Mouse (Mus musculus) intestine, embryonic 15.5 days (tissue): Measurements from ENCODE around the gene Arpc5. TPM values are rescaled to one million over a fixed set of nuclear protein-coding genes. Genes with fewer than 3 reads are reported as not detected.

Experiments
- ATAC-seq: fragments of 200-750 bp; cut with Nextera tagmentation; 2 replicates; pipeline ENCODE4 v1.8.0; 2017; ENCODE audit warnings: moderate TSS enrichment, moderate library complexity
- H3K27ac ChIP-seq: fragments of 300-500 bp; sonication (generic); 2 replicates; pipeline ENCODE4 v1.5.1; 2015; ENCODE audit warnings: mild to moderate bottlenecking, inconsistent platforms
- H3K27me3 ChIP-seq: fragments of 300-500 bp; sonication (generic); replicated peaks from 2 replicates; pipeline ENCODE4 v1.6.1; 2015; ENCODE audit warnings: inconsistent platforms
- H3K36me3 ChIP-seq: fragments of 300-500 bp; sonication (generic); 2 replicates; pipeline ENCODE4 v1.6.1; 2015; ENCODE audit warnings: inconsistent platforms
- H3K4me1 ChIP-seq: fragments of 300-500 bp; sonication (generic); replicated peaks from 2 replicates; pipeline ENCODE4 v1.6.1; 2015; ENCODE audit warnings: inconsistent platforms
- H3K4me2 ChIP-seq: fragments of 300-500 bp; sonication (generic); replicated peaks from 2 replicates; pipeline ENCODE4 v1.6.1; 2015; ENCODE audit warnings: mild to moderate bottlenecking, inconsistent platforms
- H3K4me3 ChIP-seq: fragments of 300-500 bp; sonication (generic); replicated peaks from 2 replicates; pipeline ENCODE4 v1.5.1; 2015; ENCODE audit warnings: inconsistent platforms
- H3K9ac ChIP-seq: fragments of 300-500 bp; sonication (generic); 2 replicates; pipeline ENCODE4 v1.6.1; 2015; ENCODE audit warnings: inconsistent platforms
- H3K9me3 ChIP-seq: fragments of 300-500 bp; sonication (generic); 2 replicates; pipeline ENCODE4 v1.6.1; 2016; ENCODE audit warnings: inconsistent platforms
- WGBS: fragments of 180-500 bp; shearing (Covaris S2); methylation state at CpG from one replicate; pipeline ENCODE4 v1.1.7; 2015; 5-methylcytosine and 5-hydroxymethylcytosine counted together
- polyA plus RNA-seq: library from polyadenylated mRNA; unstranded; fragments of >200 nt; fragmentation: Nextera tagmentation; extraction: Ambion mirVana; gene quantifications from 2 replicates; pipeline ENCODE4 v1.2.1, GENCODE M21; 2015

Arpc5 gene
- polyA plus RNA-seq, 1 experiment from 2014 or later, result 358 TPM

DNA sequence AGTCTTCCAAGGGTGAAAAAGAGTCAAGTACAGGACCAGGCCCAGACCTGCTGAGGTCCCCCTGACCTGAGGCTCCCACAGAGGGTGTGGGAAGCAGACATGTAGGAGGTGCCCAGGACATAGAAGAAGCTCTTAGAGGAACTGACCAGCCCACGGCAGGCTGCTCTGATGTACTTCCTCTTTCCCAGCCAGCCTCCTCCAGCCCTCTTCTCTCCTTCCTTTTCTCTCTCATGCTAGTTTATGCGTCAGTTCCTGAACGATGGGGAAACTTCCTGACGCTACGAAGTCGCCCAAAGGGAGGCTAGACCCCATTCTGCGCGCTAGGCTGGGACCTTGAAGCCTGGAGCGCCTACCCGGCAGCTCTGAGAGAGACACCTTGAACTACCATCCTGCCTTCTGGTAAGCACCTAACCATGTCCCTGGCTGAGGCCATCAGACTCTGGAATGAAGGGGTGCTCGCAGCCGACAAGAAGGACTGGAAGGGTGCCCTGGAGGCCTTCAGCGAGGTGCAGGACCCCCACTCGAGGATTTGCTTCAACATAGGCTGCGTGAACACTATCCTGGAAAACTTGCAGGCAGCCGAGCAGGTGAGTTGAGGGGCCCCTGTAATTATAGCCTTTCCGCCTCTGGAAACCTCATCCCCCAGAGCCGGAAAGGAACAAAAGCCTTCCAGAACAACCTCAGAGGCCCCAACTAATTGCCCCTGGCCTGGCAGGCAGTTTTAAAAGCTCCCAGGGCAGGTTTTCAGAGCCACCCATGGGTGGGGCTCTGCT, 41.5 kb downstream of the Arpc5 start:
- peak; percentile 92 for ATAC-seq
- Histone ChIP-seq H3K9me3 (no peaks in the 10 kb centered on the region), H3K36me3 (no peaks in the 10 kb centered on the region), H3K4me2 (peak overlapping the region; percentile 41), H3K4me3 (no peak overlapping the region; the same call in 1 of the 2 replicates), H3K9ac (no peak overlapping the region), H3K4me1 (peaks cover 12% of the 10 kb centered on the region), H3K27me3 (no peaks in the 10 kb centered on the region), H3K27ac (peak overlapping the region; percentile 87)
- 54% methylated on average over 18 of the region's 18 CpGs for WGBS

DNA sequence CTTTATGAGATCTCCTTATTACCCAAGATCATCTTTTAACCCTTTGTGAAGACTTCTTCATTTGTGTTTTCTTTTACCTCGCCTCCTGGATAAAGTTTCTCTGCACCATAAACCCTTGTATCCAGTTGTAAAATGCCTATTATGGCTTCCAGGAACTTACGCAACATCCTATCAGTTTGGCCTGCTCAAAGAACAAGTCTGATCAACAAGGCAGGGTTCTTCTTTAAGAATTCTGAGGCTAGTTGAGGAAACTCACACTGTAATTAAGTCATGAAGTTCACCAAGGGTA, 42.0 kb downstream of the Arpc5 start:
- ATAC-seq, result no peak; the same call in 1 of the 2 replicates
- Histone ChIP-seq H3K27me3 (no peaks in the 10 kb centered on the region), H3K4me1 (peaks cover 12% of the 10 kb centered on the region), H3K4me3 (no peak overlapping the region; the same call in 1 of the 2 replicates), H3K27ac (peak overlapping the region; percentile 34; the same call in 1 of the 2 replicates), H3K9me3 (no peaks in the 10 kb centered on the region), H3K36me3 (no peaks in the 10 kb centered on the region), H3K9ac (no peak overlapping the region), H3K4me2 (no peak overlapping the region)
- 57% methylated on average over 2 of the region's 2 CpGs for WGBS

DNA sequence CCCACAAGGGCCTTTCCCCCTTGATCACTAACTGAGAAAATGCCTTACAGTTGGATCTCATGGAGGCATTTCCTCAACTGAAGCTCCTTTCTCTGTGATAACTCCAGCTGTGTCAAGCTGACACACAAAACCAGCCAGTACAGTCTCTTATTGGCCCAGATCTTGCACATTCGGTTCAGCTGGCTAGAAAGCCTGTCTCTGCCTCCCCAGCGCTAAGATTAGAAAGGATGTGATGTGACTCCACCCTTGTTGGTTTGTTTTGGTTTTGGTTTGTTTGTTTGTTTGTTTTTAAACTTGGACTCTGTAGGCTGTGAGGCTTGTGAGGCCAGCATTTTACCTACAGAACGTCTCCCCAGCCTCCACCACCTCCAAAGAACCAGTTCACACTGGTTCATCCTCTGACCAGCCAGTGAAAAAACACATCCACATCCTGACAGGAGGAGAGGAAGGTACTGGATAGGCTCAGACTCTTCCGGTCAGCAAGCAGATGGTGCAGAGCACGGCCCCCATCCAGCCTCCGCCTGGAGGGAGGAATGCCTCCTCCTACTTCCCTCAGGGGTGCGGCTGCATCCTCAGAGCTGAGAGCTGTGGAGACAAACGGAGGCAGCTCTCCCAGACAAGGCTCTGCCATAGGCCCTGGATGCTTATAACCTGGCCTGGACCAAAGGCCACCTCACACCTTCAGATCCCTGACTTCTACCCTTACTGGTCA, 43.4 kb downstream of the Arpc5 start:
- Histone ChIP-seq H3K4me2 (peak overlapping the region; percentile 24), H3K9ac (no peak overlapping the region), H3K9me3 (no peaks in the 10 kb centered on the region), H3K27ac (peak overlapping the region; percentile 44; the same call in 1 of the 2 replicates), H3K4me3 (no peak overlapping the region), H3K27me3 (no peaks in the 10 kb centered on the region), H3K4me1 (peaks cover 12% of the 10 kb centered on the region), H3K36me3 (no peaks in the 10 kb centered on the region)
- ATAC-seq, result peak; percentile 46
- WGBS, result 26% methylated on average over 8 of the region's 8 CpGs

DNA sequence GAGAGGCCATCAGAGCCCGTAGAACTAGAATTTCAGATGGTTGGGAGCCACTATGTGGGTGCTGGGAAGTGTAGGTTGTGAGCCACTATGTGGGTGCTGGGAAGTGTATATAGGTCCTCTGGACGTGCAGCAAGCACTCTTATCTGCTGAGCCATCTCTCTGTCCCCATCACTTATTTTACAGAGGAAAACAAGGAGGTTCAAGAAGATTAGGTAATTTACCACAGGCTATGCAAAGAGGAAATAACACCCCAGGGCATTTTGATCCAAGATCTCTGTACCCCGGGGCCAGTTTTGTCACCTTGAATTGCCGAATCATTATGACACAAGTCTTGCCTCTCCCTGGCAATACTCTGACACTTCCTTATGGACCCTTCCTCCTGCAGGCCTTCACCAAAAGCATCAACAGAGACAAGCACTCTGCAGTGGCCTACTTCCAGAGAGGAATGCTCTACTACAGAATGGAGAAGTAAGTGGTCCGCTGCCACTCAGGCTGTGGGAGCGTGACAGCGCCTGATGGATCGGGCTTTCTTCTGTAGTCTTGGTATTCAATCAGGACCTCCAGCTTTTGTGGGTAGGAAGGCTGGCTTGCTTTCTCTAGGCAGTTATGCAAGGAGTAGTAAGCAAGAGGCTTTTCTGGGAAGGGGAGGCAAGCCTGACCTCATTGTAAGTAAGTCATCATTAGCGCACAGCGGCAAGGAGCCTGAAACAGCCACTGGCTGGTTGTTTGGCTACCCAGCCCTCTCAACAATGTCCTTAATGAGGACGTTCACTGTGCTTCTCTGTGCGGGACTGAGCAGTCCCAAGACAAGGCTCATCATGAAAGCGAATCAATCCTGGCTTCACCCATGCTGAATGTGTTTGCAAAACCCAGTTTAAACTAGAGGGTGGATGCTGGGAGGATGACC, 44.4 kb downstream of the Arpc5 start:
- ATAC-seq, result no peak
- no peaks in the 10 kb centered on the region for H3K36me3 ChIP-seq
- H3K4me1 ChIP-seq, result peaks cover 21% of the 10 kb centered on the region
- no peak overlapping the region for H3K4me3 ChIP-seq
- WGBS, result 79% methylated on average over 13 of the region's 13 CpGs
- H3K27me3 ChIP-seq, result no peaks in the 10 kb centered on the region
- H3K9ac ChIP-seq, result no peak overlapping the region
- H3K9me3 ChIP-seq, result no peaks in the 10 kb centered on the region
- H3K4me2 ChIP-seq, result no peak overlapping the region
- no peak overlapping the region for H3K27ac ChIP-seq

DNA sequence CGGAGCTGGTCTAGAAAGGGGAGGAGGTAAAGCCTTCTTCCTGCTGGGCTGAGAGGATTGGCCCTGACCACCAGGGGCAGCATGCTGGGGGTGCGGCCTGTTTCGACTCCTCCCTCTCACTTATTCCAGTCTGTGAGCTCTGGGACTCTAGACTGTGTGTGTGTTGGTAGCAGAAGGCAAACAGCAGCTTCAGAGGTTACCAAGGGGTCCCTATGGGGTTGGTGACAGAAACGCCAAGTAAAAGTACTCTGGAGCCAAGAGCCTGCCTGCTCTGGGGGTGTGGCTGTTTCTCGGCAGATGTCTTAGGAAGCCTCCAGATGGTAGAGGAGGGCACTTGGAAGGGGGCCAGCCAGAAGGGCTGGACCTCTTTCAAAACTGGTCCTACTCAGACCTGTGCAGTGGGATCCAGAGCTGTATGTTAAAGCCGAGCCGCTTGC, 48.9 kb downstream of the Arpc5 start:
- Histone ChIP-seq H3K9ac (no peak overlapping the region), H3K9me3 (no peaks in the 10 kb centered on the region), H3K36me3 (no peaks in the 10 kb centered on the region), H3K27me3 (no peaks in the 10 kb centered on the region), H3K4me1 (peaks cover 13% of the 10 kb centered on the region), H3K4me2 (peak overlapping the region; percentile 37), H3K4me3 (0 out of 2 replicates have a peak overlapping the region, but pooled peaks have one; percentile 7), H3K27ac (peak overlapping the region; percentile 17; the same call in 1 of the 2 replicates)
- ATAC-seq, result peak; percentile 85
- WGBS, result 37% methylated on average over 7 of the region's 7 CpGs

DNA sequence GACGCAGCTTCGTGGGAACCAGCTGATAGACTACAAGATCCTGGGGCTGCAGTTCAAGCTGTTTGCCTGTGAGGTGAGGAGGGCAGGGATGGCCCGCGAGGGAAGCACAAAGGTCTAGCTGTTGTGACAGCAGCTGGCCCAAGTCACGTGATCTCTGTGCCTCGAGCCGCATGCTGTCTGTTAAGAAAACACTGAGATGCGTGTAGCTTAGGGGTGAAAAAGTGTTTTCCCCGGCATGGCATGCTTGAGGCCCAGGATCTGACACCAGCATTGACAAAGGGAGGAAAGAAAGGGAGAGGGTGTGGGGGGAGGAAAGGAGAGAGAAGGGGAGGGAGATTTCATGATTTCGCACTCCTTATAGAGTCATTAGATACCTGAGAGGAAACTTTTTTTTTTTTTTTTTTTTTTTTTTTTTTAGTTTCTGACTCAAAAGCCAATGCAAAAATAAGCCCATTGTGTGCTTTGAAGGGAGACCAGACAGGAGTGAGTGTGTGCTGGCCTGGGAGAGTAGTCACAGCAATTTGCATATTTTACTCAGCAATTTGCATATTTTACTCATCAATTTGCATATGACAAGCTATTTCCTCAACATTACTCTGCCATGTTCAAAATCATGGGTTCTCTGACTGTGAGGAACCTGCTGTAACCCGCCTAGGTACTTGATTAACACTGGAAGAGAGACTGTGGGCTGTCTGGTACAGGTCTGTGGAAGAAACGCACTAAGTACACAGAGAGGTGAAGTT, 50.9 kb downstream of the Arpc5 start:
- peak; percentile 57 for ATAC-seq
- WGBS, result 39% methylated on average over 12 of the region's 12 CpGs

DNA sequence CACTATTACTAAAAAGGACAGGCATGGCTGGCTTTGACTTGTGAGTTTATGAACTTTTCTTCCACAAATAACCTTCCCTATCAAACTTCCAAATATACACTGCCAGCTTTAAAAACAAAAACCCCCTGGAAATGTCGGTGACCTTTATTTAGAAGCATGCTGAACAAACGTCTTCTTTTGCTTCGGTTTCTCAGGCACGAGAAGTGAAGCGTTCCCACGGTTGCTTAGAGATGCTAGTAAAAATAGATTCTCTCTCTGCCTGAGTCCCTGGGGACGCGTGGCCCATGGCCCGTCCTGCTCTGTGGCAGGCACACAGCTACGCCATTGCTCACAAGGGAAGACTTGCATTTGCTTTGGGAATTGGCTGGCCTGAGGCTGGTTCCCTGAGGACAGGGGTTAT, 51.5 kb downstream of the Arpc5 start:
- ATAC-seq, result no peak
- WGBS, result 61% methylated on average over 10 of the region's 10 CpGs

More for the DNA sequence above, 50.9 kb downstream of the Arpc5 start:
- Histone ChIP-seq H3K36me3 (no peaks in the 10 kb centered on the region), H3K9me3 (no peaks in the 10 kb centered on the region), H3K27me3 (no peaks in the 10 kb centered on the region), H3K9ac (no peak overlapping the region), H3K4me2 (no peak overlapping the region), H3K4me1 (peaks cover 13% of the 10 kb centered on the region), H3K27ac (no peak overlapping the region), H3K4me3 (no peak overlapping the region)

DNA sequence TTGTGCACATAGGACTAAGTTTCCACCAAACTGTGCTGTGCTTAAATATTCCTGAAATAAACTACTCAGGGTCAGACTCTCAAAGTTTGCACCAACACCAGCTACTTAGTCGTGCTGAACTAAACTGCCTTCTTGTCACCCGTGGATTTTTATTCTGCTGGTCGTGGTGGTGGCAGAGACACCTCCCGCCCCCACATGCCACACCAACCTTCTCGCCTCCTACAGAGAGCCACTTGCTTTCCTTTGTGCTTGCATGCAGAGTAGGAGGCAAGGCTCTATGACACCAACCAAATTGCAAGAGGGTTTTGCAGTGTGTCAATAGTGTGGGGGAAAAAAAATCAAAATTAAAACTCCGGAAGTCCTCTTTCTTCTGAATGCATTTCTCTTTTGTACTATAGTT, 53.2 kb downstream of the Arpc5 start:
- no peak for ATAC-seq
- no peak overlapping the region for H3K4me3 ChIP-seq
- H3K36me3 ChIP-seq, result no peaks in the 10 kb centered on the region
- H3K27me3 ChIP-seq, result no peaks in the 10 kb centered on the region
- H3K9me3 ChIP-seq, result no peaks in the 10 kb centered on the region
- WGBS, result 82% methylated on average over 6 of the region's 6 CpGs
- H3K4me2 ChIP-seq, result no peak overlapping the region
- no peak overlapping the region for H3K27ac ChIP-seq
- peaks cover 13% of the 10 kb centered on the region for H3K4me1 ChIP-seq
- no peak overlapping the region for H3K9ac ChIP-seq

More for the DNA sequence above, 51.5 kb downstream of the Arpc5 start:
- Histone ChIP-seq H3K27ac (no peak overlapping the region), H3K4me3 (no peak overlapping the region), H3K4me1 (peaks cover 13% of the 10 kb centered on the region), H3K36me3 (no peaks in the 10 kb centered on the region), H3K4me2 (no peak overlapping the region), H3K27me3 (no peaks in the 10 kb centered on the region), H3K9me3 (no peaks in the 10 kb centered on the region), H3K9ac (no peak overlapping the region)

DNA sequence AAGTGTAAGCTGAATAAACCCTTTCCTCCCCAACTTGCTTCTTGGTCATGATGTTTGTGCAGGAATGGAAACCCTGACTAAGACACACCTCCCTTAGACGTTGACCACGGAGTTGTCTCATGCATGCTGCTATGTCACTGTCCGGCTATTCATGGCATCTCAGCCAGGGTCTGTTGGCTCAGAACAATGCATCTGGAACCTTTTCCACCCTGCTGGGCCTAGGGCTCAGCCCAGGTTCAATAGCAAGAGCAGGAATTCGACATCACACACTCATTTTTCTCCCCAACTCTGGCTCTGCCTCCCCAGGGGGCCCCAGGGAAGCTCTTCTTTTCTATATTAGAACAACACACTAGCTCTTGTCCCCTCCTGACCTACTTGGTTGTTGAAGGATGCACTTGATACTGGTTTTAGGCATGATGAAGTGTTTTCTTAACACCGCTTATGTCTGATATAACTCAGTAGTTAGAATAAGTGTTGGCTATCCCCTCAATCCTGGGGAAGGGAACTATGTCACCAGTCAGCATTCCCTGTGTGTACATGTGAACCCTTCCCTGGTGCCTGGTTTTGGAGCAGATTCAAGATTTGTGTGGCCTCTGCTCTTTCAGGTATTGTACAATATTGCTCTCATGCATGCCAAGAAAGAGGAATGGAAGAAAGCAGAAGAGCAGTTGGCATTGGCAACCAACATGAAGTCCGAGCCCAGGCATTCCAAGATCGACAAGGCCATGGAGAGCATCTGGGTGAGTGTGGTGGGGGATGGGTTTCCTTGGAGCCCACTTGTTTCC, 54.8 kb downstream of the Arpc5 start:
- H3K27ac ChIP-seq, result no peak overlapping the region
- no peak overlapping the region for H3K4me2 ChIP-seq
- no peaks in the 10 kb centered on the region for H3K36me3 ChIP-seq
- H3K9ac ChIP-seq, result no peak overlapping the region
- ATAC-seq, result no peak
- 74% methylated on average over 7 of the region's 7 CpGs for WGBS
- H3K27me3 ChIP-seq, result no peaks in the 10 kb centered on the region
- H3K4me1 ChIP-seq, result peaks cover 4% of the 10 kb centered on the region
- no peaks in the 10 kb centered on the region for H3K9me3 ChIP-seq
- H3K4me3 ChIP-seq, result no peak overlapping the region

DNA sequence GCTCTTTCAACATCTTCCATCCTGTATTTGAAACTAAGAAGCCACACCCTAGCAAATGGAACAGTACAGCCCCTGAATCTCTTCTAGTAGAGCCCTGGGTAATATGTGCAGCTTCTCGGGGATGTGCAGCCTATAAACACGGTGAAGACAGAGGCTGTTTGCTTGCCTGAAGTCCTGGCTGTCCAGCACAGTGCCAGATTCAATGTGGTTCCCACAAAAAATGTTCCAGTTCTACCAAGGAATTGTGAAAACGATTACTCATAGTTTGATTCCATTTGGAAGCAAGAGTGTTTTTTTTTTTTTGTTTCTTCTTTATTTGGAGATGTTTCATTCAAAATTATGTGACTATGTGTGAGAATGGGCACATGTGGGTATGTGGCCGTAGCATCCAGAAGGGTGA, 55.4 kb downstream of the Arpc5 start:
- Histone ChIP-seq H3K9ac (no peak overlapping the region), H3K27ac (no peak overlapping the region), H3K27me3 (no peaks in the 10 kb centered on the region), H3K4me3 (no peak overlapping the region), H3K9me3 (no peaks in the 10 kb centered on the region), H3K4me1 (peaks cover 4% of the 10 kb centered on the region), H3K36me3 (no peaks in the 10 kb centered on the region), H3K4me2 (no peak overlapping the region)
- no peak for ATAC-seq
- WGBS, result 79% methylated on average over 4 of the region's 4 CpGs

DNA sequence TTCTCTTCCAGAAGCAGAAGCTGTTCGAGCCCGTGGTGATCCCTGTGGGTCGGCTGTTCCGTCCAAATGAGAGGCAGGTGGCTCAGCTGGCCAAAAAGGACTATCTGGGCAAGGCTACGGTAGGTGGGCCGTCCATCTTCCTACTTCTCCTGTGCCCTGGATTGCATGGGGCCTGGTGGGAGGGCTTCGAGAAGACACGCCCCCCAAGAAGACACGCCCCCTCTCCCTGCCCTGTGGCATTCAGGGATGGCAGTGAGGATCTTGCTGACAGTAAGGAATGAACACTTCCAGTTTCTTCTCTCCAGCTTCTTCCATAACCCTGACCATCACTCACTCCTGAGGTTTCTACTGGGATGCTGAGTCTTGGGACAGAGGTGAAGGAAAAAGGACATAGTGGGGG, 57.9 kb downstream of the Arpc5 start:
- ATAC-seq, result no peak
- no peaks in the 10 kb centered on the region for H3K36me3 ChIP-seq
- WGBS, result 76% methylated on average over 9 of the region's 9 CpGs
- H3K27ac ChIP-seq, result no peak overlapping the region
- no peak overlapping the region for H3K4me2 ChIP-seq
- H3K27me3 ChIP-seq, result no peaks in the 10 kb centered on the region
- H3K9ac ChIP-seq, result no peak overlapping the region
- H3K4me1 ChIP-seq, result no peaks in the 10 kb centered on the region
- no peaks in the 10 kb centered on the region for H3K9me3 ChIP-seq
- H3K4me3 ChIP-seq, result no peak overlapping the region
